Mouse (Mus musculus) heart, postnatal 0 days (tissue): ENCODE data around the gene Krtap5-2.

Source experiments
- CTCF ChIP-seq: IDR thresholded peaks from 2 replicates; pipeline ENCODE4 v1.5.1; 2016; ENCODE audit warnings: antibody characterized with exemption, control low read depth, low read depth
- EP300 ChIP-seq: IDR thresholded peaks from 2 replicates; pipeline ENCODE4 v1.6.1; 2016; ENCODE audit warnings: antibody characterized with exemption, low read depth

GRCm38 (mm10) chr7:142169836-142170235 is 6.0 kb downstream of the Krtap5-2 start:
- TF ChIP-seq CTCF, result peak; percentile 67
- no peak for TF ChIP-seq EP300
